Mouse (Mus musculus): ENCODE results near the gene Elf4. TPM values are rescaled to one million over a fixed set of nuclear protein-coding genes. Genes with fewer than 3 reads are reported as not detected.

The Elf4 gene
- total and polyA plus RNA-seq, 3 experiments: 1.4 to 12.4 (median 5.3) TPM

GRCm38 (mm10) chrX:48429538-48429937 is 33.4 kb downstream of the Elf4 start (continued):
- TF ChIP-seq BHLHE40 (IDR thresholded peaks at IDR 0.05; ENCODE audit: low read depth, low read length) (no peak), NRF1 (IDR thresholded peaks at IDR 0.05; ENCODE audit: low read depth, low read length) (no peak), POLR2A (IDR thresholded peaks at IDR 0.05; ENCODE audit: low read depth, low read length) (no peak), USF1 (IDR thresholded peaks at IDR 0.05; ENCODE audit: low read depth, low read length) (no peak), MYC (IDR thresholded peaks at IDR 0.05; ENCODE audit: low read depth, low read length) (no peak), CHD1 (IDR thresholded peaks at IDR 0.05; ENCODE audit: low read depth, low read length) (no peak), MXI1 (IDR thresholded peaks at IDR 0.05; ENCODE audit: low read depth, low read length) (no peak), GABPA (IDR thresholded peaks at IDR 0.05; ENCODE audit: insufficient replicate concordance, low read depth, low read length) (no peak)

DNA sequence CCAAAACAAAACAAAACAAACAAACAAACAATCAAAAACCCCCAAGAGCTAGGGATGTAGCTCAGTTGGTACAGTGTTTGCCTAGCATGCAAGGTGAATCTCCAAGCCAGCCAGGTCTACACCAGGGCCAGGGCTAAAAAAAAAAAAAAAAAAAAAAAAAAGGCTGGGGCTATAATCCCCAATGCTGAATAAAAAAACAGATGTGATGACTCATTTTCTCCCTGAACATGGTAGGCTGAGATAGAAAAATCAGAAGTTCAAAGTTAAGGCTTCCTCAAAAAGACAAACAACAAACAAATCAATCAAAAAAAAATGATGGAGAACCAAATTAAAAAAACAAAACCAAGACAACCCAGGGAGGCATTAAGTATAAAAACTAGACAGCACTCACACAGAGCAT is 33.8 kb downstream of the Elf4 start:
- H3K79me2 ChIP-seq (replicated peaks; ENCODE audit: control insufficient read depth, extremely low read depth, insufficient read depth, poor library complexity, severe bottlenecking): peaks cover 3% of the 10 kb centered on the region
- TF ChIP-seq HCFC1 (IDR thresholded peaks at IDR 0.05; ENCODE audit: low read depth, low read length) (no peak), ZNF384 (IDR thresholded peaks at IDR 0.05; ENCODE audit: low read depth, low read length) (peak; percentile 92), JUND (conservative IDR thresholded peaks at IDR 0.05; ENCODE audit: low read depth, low read length) (0 out of 2 replicates have a peak, but pooled peaks have one; percentile 37)
- dilution Hi-C loops (cut with MboI; ENCODE audit: extremely low pct_ligation_motif_present, extremely low pct_unique_long_range_greater_than_20kb, low sequenced_read_pairs) (no loop called here), in situ Hi-C loops (cut with MboI; ENCODE audit: low pct_ligation_motif_present, low pct_unique_long_range_greater_than_20kb, low sequenced_read_pairs) (loop anchor here (10.0 kb wide), 1 partner anchor 106 kb away; no protein-coding TSS in a partner anchor)
- peak overlapping the region; percentile 22; the same call in 1 of the 2 replicates for H3K4me2 ChIP-seq (ENCODE audit: insufficient read depth, low read depth, poor library complexity, severe bottlenecking)
- peaks cover 6% of the 10 kb centered on the region for H3K9me3 ChIP-seq (replicated peaks; ENCODE audit: low read length)
- H3K27me3 ChIP-seq (replicated peaks): no peaks in the 10 kb centered on the region
- no peak overlapping the region for H3K9ac ChIP-seq (ENCODE audit: insufficient read depth, low read depth)
- DNase-seq (ENCODE audit: extremely low read depth): no peak
- peaks cover 26 to 68% of the 10 kb centered on the region in 2 experiments for H3K4me1 ChIP-seq (ENCODE audit: control insufficient read depth in 1 of 2, insufficient read depth in 2 of 2)
- no peak overlapping the region for H3K4me3 ChIP-seq (replicated peaks in 1 of 3; ENCODE audit: low read depth in 2 of 3, low read length in 2 of 3, poor library complexity in 1 of 3)
- no peak overlapping the region for H3K27ac ChIP-seq (ENCODE audit: insufficient read depth, low read depth)
- H3K36me3 ChIP-seq (replicated peaks in 1 of 2; ENCODE audit: control insufficient read depth in 1 of 2, insufficient read depth in 1 of 2, low read length in 1 of 2): no peaks in the 10 kb centered on the region

DNA sequence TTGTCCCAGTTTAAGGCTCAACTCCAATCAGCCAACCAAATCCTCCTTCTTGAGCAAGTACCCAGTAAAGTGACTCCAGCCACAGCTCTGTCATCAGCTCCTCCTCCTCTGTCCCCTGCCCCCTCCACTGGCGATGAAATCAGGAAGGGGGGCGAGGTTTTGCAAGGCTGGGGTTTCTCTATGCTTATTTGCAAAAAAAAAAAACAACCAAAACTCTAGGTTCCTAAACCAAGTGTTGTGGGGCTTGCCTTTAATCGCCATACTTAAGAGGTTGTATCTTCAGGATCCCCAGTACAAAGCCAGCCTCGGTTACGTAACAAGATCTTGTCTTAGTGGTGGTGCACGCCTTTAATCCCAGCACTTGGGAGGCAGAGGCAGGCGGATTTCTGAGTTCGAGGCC is 34.3 kb downstream of the Elf4 start:
- H3K27ac ChIP-seq (ENCODE audit: insufficient read depth, low read depth): no peak overlapping the region
- H3K9ac ChIP-seq (ENCODE audit: insufficient read depth, low read depth): no peak overlapping the region
- peaks cover 6% of the 10 kb centered on the region for H3K9me3 ChIP-seq (replicated peaks; ENCODE audit: low read length)
- in situ Hi-C loops (cut with MboI; ENCODE audit: low pct_ligation_motif_present, low pct_unique_long_range_greater_than_20kb, low sequenced_read_pairs) (loop anchor here (10.0 kb wide), 1 partner anchor 106 kb away; no protein-coding TSS in a partner anchor), dilution Hi-C loops (cut with MboI; ENCODE audit: extremely low pct_ligation_motif_present, extremely low pct_unique_long_range_greater_than_20kb, low sequenced_read_pairs) (no loop called here)
- H3K4me2 ChIP-seq (ENCODE audit: insufficient read depth, low read depth, poor library complexity, severe bottlenecking): no peak overlapping the region; the same call in 1 of the 2 replicates
- H3K79me2 ChIP-seq (replicated peaks; ENCODE audit: control insufficient read depth, extremely low read depth, insufficient read depth, poor library complexity, severe bottlenecking): peaks cover 3% of the 10 kb centered on the region
- TF ChIP-seq SIN3A (IDR thresholded peaks at IDR 0.05; ENCODE audit: low read length) (no peak), JUN (IDR thresholded peaks at IDR 0.05; ENCODE audit: insufficient read depth, low read depth, low read length) (no peak), ELF1 (IDR thresholded peaks at IDR 0.05; ENCODE audit: low read depth, low read length) (no peak), UBTF (IDR thresholded peaks at IDR 0.05; ENCODE audit: low read depth, low read length) (no peak), GABPA (IDR thresholded peaks at IDR 0.05; ENCODE audit: insufficient replicate concordance, low read depth, low read length) (no peak), POLR2A (IDR thresholded peaks at IDR 0.05; ENCODE audit: low read depth, low read length) (no peak)
- H3K4me1 ChIP-seq (ENCODE audit: control insufficient read depth in 1 of 2, insufficient read depth in 2 of 2): peaks cover 26 to 68% of the 10 kb centered on the region in 2 experiments
- H3K27me3 ChIP-seq (replicated peaks): no peaks in the 10 kb centered on the region
- no peaks in the 10 kb centered on the region for H3K36me3 ChIP-seq (replicated peaks in 1 of 2; ENCODE audit: control insufficient read depth in 1 of 2, insufficient read depth in 1 of 2, low read length in 1 of 2)
- DNase-seq (ENCODE audit: extremely low read depth): no peak
- H3K4me3 ChIP-seq (replicated peaks in 1 of 3; ENCODE audit: low read depth in 2 of 3, low read length in 2 of 3, poor library complexity in 1 of 3): no peak overlapping the region
